Mouse (Mus musculus): Measurements from ENCODE around the gene Prr5l. TPM values are rescaled to one million over a fixed set of nuclear protein-coding genes. Genes with fewer than 3 reads are reported as not detected.

Gene Prr5l
- polyA plus RNA-seq, 1 experiment: 9.2 TPM

- H3K36me3 ChIP-seq (ENCODE audit: control insufficient read depth, insufficient read depth, low read length): no peaks in the 10 kb centered on the region
- no peaks in the 10 kb centered on the region for H3K27me3 ChIP-seq (ENCODE audit: control insufficient read depth, insufficient read depth, low read length)
- no peaks in the 10 kb centered on the region for H3K4me1 ChIP-seq (replicated peaks; ENCODE audit: control insufficient read depth, insufficient read depth, low read length)
- TF ChIP-seq CTCF (IDR thresholded peaks at IDR 0.05; ENCODE audit: borderline replicate concordance, control insufficient read depth, extremely low read depth, insufficient read depth, low read length, poor library complexity) (no peak), POLR2A (IDR thresholded peaks at IDR 0.05; ENCODE audit: control insufficient read depth, extremely low read depth, insufficient read depth, low read length, poor library complexity) (no peak)
- 73% methylated on average over 3 of the region's 3 CpGs for WGBS
- no peak overlapping the region for H3K4me3 ChIP-seq (ENCODE audit: control insufficient read depth, insufficient read depth, low read length)
- H3K27ac ChIP-seq (ENCODE audit: control insufficient read depth, insufficient read depth, low read length): no peak overlapping the region
- no peak for DNase-seq
Measured at GRCm38 (mm10) chr2:101816646-101817308, 66.0 kb downstream of the Prr5l start.

- Histone ChIP-seq H3K27ac (ENCODE audit: control insufficient read depth, insufficient read depth, low read length) (no peak overlapping the region), H3K27me3 (ENCODE audit: control insufficient read depth, insufficient read depth, low read length) (no peaks in the 10 kb centered on the region), H3K4me3 (ENCODE audit: control insufficient read depth, insufficient read depth, low read length) (no peak overlapping the region), H3K4me1 (replicated peaks; ENCODE audit: control insufficient read depth, insufficient read depth, low read length) (no peaks in the 10 kb centered on the region), H3K36me3 (ENCODE audit: control insufficient read depth, insufficient read depth, low read length) (no peaks in the 10 kb centered on the region)
- peak; percentile 54 for DNase-seq
- WGBS: 45% methylated on average over 5 of the region's 5 CpGs
- TF ChIP-seq CTCF (IDR thresholded peaks at IDR 0.05; ENCODE audit: borderline replicate concordance, control insufficient read depth, extremely low read depth, insufficient read depth, low read length, poor library complexity) (peak; percentile 65; the same call in 1 of the 2 replicates), POLR2A (IDR thresholded peaks at IDR 0.05; ENCODE audit: control insufficient read depth, extremely low read depth, insufficient read depth, low read length, poor library complexity) (no peak)
Measured at GRCm38 (mm10) chr2:101815250-101815934, 67.4 kb downstream of the Prr5l start.

GRCm38 (mm10) chr2:101814272-101814625 lies 68.6 kb downstream of the Prr5l start:
- 86% methylated on average over 5 of the region's 5 CpGs for WGBS
- Histone ChIP-seq H3K27me3 (ENCODE audit: control insufficient read depth, insufficient read depth, low read length) (no peaks in the 10 kb centered on the region), H3K4me1 (replicated peaks; ENCODE audit: control insufficient read depth, insufficient read depth, low read length) (no peaks in the 10 kb centered on the region), H3K27ac (ENCODE audit: control insufficient read depth, insufficient read depth, low read length) (no peak overlapping the region), H3K36me3 (ENCODE audit: control insufficient read depth, insufficient read depth, low read length) (no peaks in the 10 kb centered on the region), H3K4me3 (ENCODE audit: control insufficient read depth, insufficient read depth, low read length) (no peak overlapping the region)
- DNase-seq: no peak
- no peak for TF ChIP-seq CTCF (IDR thresholded peaks at IDR 0.05; ENCODE audit: borderline replicate concordance, control insufficient read depth, extremely low read depth, insufficient read depth, low read length, poor library complexity)
- no peak for TF ChIP-seq POLR2A (IDR thresholded peaks at IDR 0.05; ENCODE audit: control insufficient read depth, extremely low read depth, insufficient read depth, low read length, poor library complexity)

GRCm38 (mm10) chr2:101813581-101814271 lies 69.1 kb downstream of the Prr5l start:
- WGBS: 82% methylated on average over 6 of the region's 6 CpGs
- no peaks in the 10 kb centered on the region for H3K36me3 ChIP-seq (ENCODE audit: control insufficient read depth, insufficient read depth, low read length)
- TF ChIP-seq POLR2A (IDR thresholded peaks at IDR 0.05; ENCODE audit: control insufficient read depth, extremely low read depth, insufficient read depth, low read length, poor library complexity): no peak
- TF ChIP-seq CTCF (IDR thresholded peaks at IDR 0.05; ENCODE audit: borderline replicate concordance, control insufficient read depth, extremely low read depth, insufficient read depth, low read length, poor library complexity): no peak
- H3K4me3 ChIP-seq (ENCODE audit: control insufficient read depth, insufficient read depth, low read length): no peak overlapping the region
- H3K4me1 ChIP-seq (replicated peaks; ENCODE audit: control insufficient read depth, insufficient read depth, low read length): no peaks in the 10 kb centered on the region
- no peak for DNase-seq
- no peak overlapping the region for H3K27ac ChIP-seq (ENCODE audit: control insufficient read depth, insufficient read depth, low read length)
- H3K27me3 ChIP-seq (ENCODE audit: control insufficient read depth, insufficient read depth, low read length): no peaks in the 10 kb centered on the region

GRCm38 (mm10) chr2:101811925-101812324 lies 70.9 kb downstream of the Prr5l start:
- Histone ChIP-seq H3K27me3 (ENCODE audit: control insufficient read depth, insufficient read depth, low read length) (no peaks in the 10 kb centered on the region), H3K27ac (ENCODE audit: control insufficient read depth, insufficient read depth, low read length) (no peak overlapping the region), H3K4me1 (replicated peaks; ENCODE audit: control insufficient read depth, insufficient read depth, low read length) (no peaks in the 10 kb centered on the region), H3K4me3 (ENCODE audit: control insufficient read depth, insufficient read depth, low read length) (no peak overlapping the region), H3K36me3 (ENCODE audit: control insufficient read depth, insufficient read depth, low read length) (no peaks in the 10 kb centered on the region)
- TF ChIP-seq CTCF (IDR thresholded peaks at IDR 0.05; ENCODE audit: borderline replicate concordance, control insufficient read depth, extremely low read depth, insufficient read depth, low read length, poor library complexity): no peak
- TF ChIP-seq POLR2A (IDR thresholded peaks at IDR 0.05; ENCODE audit: control insufficient read depth, extremely low read depth, insufficient read depth, low read length, poor library complexity): no peak
- DNase-seq: no peak
- WGBS: 64% methylated on average over 3 of the region's 3 CpGs

GRCm38 (mm10) chr2:101810774-101811173 lies 72.1 kb downstream of the Prr5l start:
- Histone ChIP-seq H3K27me3 (ENCODE audit: control insufficient read depth, insufficient read depth, low read length) (no peaks in the 10 kb centered on the region), H3K4me1 (replicated peaks; ENCODE audit: control insufficient read depth, insufficient read depth, low read length) (no peaks in the 10 kb centered on the region), H3K36me3 (ENCODE audit: control insufficient read depth, insufficient read depth, low read length) (no peaks in the 10 kb centered on the region), H3K4me3 (ENCODE audit: control insufficient read depth, insufficient read depth, low read length) (no peak overlapping the region), H3K27ac (ENCODE audit: control insufficient read depth, insufficient read depth, low read length) (no peak overlapping the region)
- WGBS: 73% methylated on average over 8 of the region's 8 CpGs
- TF ChIP-seq POLR2A (IDR thresholded peaks at IDR 0.05; ENCODE audit: control insufficient read depth, extremely low read depth, insufficient read depth, low read length, poor library complexity) (no peak), CTCF (IDR thresholded peaks at IDR 0.05; ENCODE audit: borderline replicate concordance, control insufficient read depth, extremely low read depth, insufficient read depth, low read length, poor library complexity) (no peak)
- DNase-seq: no peak

Measured in thymus, adult 2 months (tissue).